21 mouse cellular contexts compared by ENCODE assay signal in genomic region chr3:121202638-121203037, GRCm38 (mm10).
"Had no signal": no experiment of that assay in that cellular context is flagged by ENCODE, and none has a peak within 500 bp of the region (broad histone marks: within the 10 kb centered on the region; RNA-seq: fewer than 3 reads in every experiment).

No protein-coding gene starts in this region.

- DNase-seq: kidney, adult 11 months; kidney, adult 8-10 months; kidney, postnatal 10 days; kidney, postnatal 4 days; left cerebral cortex, postnatal 4 days; lung, adult 2 months; lung, postnatal 14 days; lung, postnatal 4 days; right cerebral cortex, adult 18-20 months; right cerebral cortex, postnatal 14 days; right cerebral cortex, postnatal 4 days; thymus, postnatal 36 days had no signal

- H3K36me3 ChIP-seq: intestine, embryonic 15.5 days; kidney, embryonic 15.5 days; limb, embryonic 12.5 days; limb, embryonic 15.5 days; midbrain, embryonic 12.5 days; midbrain, embryonic 15.5 days; neural tube, embryonic 12.5 days; neural tube, embryonic 15.5 days had no signal

- H3K4me1 ChIP-seq: intestine, embryonic 15.5 days; kidney, embryonic 15.5 days; limb, embryonic 15.5 days; midbrain, embryonic 12.5 days; midbrain, embryonic 15.5 days; neural tube, embryonic 12.5 days; neural tube, embryonic 15.5 days had no signal

- H3K4me3 ChIP-seq: intestine, embryonic 15.5 days; kidney, embryonic 15.5 days; limb, embryonic 12.5 days; limb, embryonic 15.5 days; midbrain, embryonic 12.5 days; midbrain, embryonic 15.5 days; neural tube, embryonic 12.5 days; neural tube, embryonic 15.5 days had no signal

- ATAC-seq: intestine, embryonic 15.5 days; midbrain, embryonic 15.5 days had no signal

- H3K4me2 ChIP-seq: intestine, embryonic 15.5 days; kidney, embryonic 15.5 days; limb, embryonic 12.5 days; limb, embryonic 15.5 days; midbrain, embryonic 12.5 days; midbrain, embryonic 15.5 days; neural tube, embryonic 12.5 days; neural tube, embryonic 15.5 days had no signal

- H3K27me3 ChIP-seq: intestine, embryonic 15.5 days; kidney, embryonic 15.5 days; limb, embryonic 15.5 days; midbrain, embryonic 12.5 days; midbrain, embryonic 15.5 days; neural tube, embryonic 12.5 days; neural tube, embryonic 15.5 days had no signal

- H3K27ac ChIP-seq: intestine, embryonic 15.5 days; kidney, embryonic 15.5 days; limb, embryonic 12.5 days; limb, embryonic 15.5 days; midbrain, embryonic 12.5 days; midbrain, embryonic 15.5 days; neural tube, embryonic 12.5 days; neural tube, embryonic 15.5 days; stomach, postnatal 0 days had no signal

- H3K9ac ChIP-seq: intestine, embryonic 15.5 days; kidney, embryonic 15.5 days; limb, embryonic 12.5 days; limb, embryonic 15.5 days; midbrain, embryonic 12.5 days; midbrain, embryonic 15.5 days; neural tube, embryonic 12.5 days; neural tube, embryonic 15.5 days had no signal

- H3K9me3 ChIP-seq: intestine, embryonic 15.5 days; kidney, embryonic 15.5 days; limb, embryonic 12.5 days; limb, embryonic 15.5 days; midbrain, embryonic 12.5 days; midbrain, embryonic 15.5 days; neural tube, embryonic 12.5 days; neural tube, embryonic 15.5 days had no signal
